Mouse (Mus musculus): ENCODE measurements around the gene Sdsl. TPM values are rescaled to one million over a fixed set of nuclear protein-coding genes. Genes with fewer than 3 reads are reported as not detected.

Sdsl gene
- polyA plus RNA-seq, 1 experiment from 2014 or later: 15.3 TPM

- no peaks in the 10 kb centered on the region for H3K27me3 ChIP-seq (ENCODE audit: insufficient read depth, low read length)
- no peak overlapping the region for H3K4me3 ChIP-seq (ENCODE audit: low read length)
- WGBS: 87% methylated on average over 5 of the region's 5 CpGs
- no peak overlapping the region for H3K4me2 ChIP-seq (replicated peaks; ENCODE audit: low read depth, low read length)
- H3K4me1 ChIP-seq (ENCODE audit: insufficient read depth, low read length): no peaks in the 10 kb centered on the region
- H3K9ac ChIP-seq (replicated peaks; ENCODE audit: low read length): no peak overlapping the region
- no peaks in the 10 kb centered on the region for H3K9me3 ChIP-seq (ENCODE audit: low read length)
- ATAC-seq (ENCODE audit: low FRiP score, low TSS enrichment): no peak
- H3K36me3 ChIP-seq (ENCODE audit: insufficient read depth, low read length): no peaks in the 10 kb centered on the region
- H3K27ac ChIP-seq (ENCODE audit: low read length): no peak overlapping the region
These were observed 5.4 kb upstream of the Sdsl start for GRCm38 (mm10) chr5:120477993-120478392.

GRCm38 (mm10) chr5:120476296-120476695 is 3.7 kb upstream of the Sdsl start, which contains the start of gene Sds:
Sds (plus strand) TSS chr5:120476526.
- Histone ChIP-seq H3K4me1 (ENCODE audit: insufficient read depth, low read length) (no peaks in the 10 kb centered on the region), H3K27ac (ENCODE audit: low read length) (no peak within 1 kb of the TSS), H3K36me3 (ENCODE audit: insufficient read depth, low read length) (no peaks in the 10 kb centered on the region), H3K4me3 (ENCODE audit: low read length) (no peak within 1 kb of the TSS), H3K27me3 (ENCODE audit: insufficient read depth, low read length) (no peaks in the 10 kb centered on the region), H3K9ac (replicated peaks; ENCODE audit: low read length) (no peak within 1 kb of the TSS), H3K4me2 (replicated peaks; ENCODE audit: low read depth, low read length) (0 out of 2 replicates have a peak within 1 kb of the TSS, but pooled peaks have one; percentile 16), H3K9me3 (ENCODE audit: low read length) (no peaks in the 10 kb centered on the region)
- WGBS: 14% methylated on average over 13 of the region's 13 CpGs
- ATAC-seq (ENCODE audit: low FRiP score, low TSS enrichment): peak; percentile 23; the same call in 1 of the 2 replicates

DNA sequence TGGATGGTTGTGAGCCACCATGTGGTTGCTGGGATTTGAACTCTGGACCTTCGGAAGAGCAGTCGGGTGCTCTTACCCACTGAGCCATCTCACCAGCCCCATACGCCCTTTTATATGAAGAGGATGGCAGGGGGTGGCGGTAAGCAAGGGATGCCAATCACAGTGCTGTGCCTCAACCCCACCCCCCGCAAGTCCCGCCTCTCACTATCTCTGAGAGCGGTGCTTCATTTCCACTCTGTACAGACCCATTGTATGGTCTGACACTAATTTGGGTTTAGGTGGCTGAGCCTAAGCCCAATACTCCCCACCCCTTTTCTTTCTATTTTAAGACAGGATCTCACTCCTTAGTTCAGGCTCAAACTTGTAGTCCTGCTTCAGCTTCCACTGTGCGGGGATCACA is 3.3 kb upstream of the Sdsl start:
- Histone ChIP-seq H3K4me1 (ENCODE audit: insufficient read depth, low read length) (no peaks in the 10 kb centered on the region), H3K9me3 (ENCODE audit: low read length) (no peaks in the 10 kb centered on the region), H3K4me2 (replicated peaks; ENCODE audit: low read depth, low read length) (0 out of 2 replicates have a peak overlapping the region, but pooled peaks have one; percentile 16), H3K4me3 (ENCODE audit: low read length) (no peak overlapping the region), H3K36me3 (ENCODE audit: insufficient read depth, low read length) (no peaks in the 10 kb centered on the region), H3K27ac (ENCODE audit: low read length) (no peak overlapping the region), H3K9ac (replicated peaks; ENCODE audit: low read length) (no peak overlapping the region), H3K27me3 (ENCODE audit: insufficient read depth, low read length) (no peaks in the 10 kb centered on the region)
- ATAC-seq (ENCODE audit: low FRiP score, low TSS enrichment): no peak
- WGBS: 62% methylated on average over 8 of the region's 8 CpGs

GRCm38 (mm10) chr5:120473361-120473760 is 751 bp upstream of the Sdsl start:
- Histone ChIP-seq H3K9me3 (ENCODE audit: low read length) (no peaks in the 10 kb centered on the region), H3K4me1 (ENCODE audit: insufficient read depth, low read length) (no peaks in the 10 kb centered on the region), H3K27ac (ENCODE audit: low read length) (no peak overlapping the region), H3K9ac (replicated peaks; ENCODE audit: low read length) (no peak overlapping the region), H3K36me3 (ENCODE audit: insufficient read depth, low read length) (no peaks in the 10 kb centered on the region), H3K4me2 (replicated peaks; ENCODE audit: low read depth, low read length) (no peak overlapping the region), H3K4me3 (ENCODE audit: low read length) (no peak overlapping the region), H3K27me3 (ENCODE audit: insufficient read depth, low read length) (no peaks in the 10 kb centered on the region)
- 95% methylated on average over 2 of the region's 2 CpGs for WGBS
- no peak for ATAC-seq (ENCODE audit: low FRiP score, low TSS enrichment)

DNA sequence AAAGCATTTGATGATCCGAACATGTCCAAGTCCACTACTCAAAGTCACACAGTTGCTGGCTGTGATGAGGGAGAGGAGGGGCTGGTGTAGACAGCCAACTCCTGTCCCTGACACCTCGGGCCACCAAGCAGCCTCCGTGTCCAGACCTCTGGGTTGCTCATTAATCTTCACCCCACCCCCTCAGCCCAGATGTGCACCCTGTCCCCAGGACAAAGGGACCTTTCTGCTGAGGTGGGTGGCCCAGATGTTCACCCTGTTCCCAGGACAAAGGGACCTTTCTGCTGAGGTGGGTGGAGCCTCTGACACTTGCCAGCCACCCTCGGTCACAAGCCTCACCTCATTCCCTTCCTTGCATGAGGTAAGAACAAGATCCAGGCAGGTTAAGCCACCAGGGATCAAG is 1.1 kb downstream of the Sdsl start:
- Histone ChIP-seq H3K4me1 (ENCODE audit: insufficient read depth, low read length) (no peaks in the 10 kb centered on the region), H3K9me3 (ENCODE audit: low read length) (no peaks in the 10 kb centered on the region), H3K4me3 (ENCODE audit: low read length) (no peak overlapping the region), H3K27me3 (ENCODE audit: insufficient read depth, low read length) (no peaks in the 10 kb centered on the region), H3K27ac (ENCODE audit: low read length) (no peak overlapping the region), H3K4me2 (replicated peaks; ENCODE audit: low read depth, low read length) (no peak overlapping the region), H3K36me3 (ENCODE audit: insufficient read depth, low read length) (no peaks in the 10 kb centered on the region), H3K9ac (replicated peaks; ENCODE audit: low read length) (no peak overlapping the region)
- ATAC-seq (ENCODE audit: low FRiP score, low TSS enrichment): no peak
- 44% methylated on average over 4 of the region's 4 CpGs for WGBS

- H3K27ac ChIP-seq (ENCODE audit: low read length): no peak overlapping the region
- H3K9me3 ChIP-seq (ENCODE audit: low read length): 0 out of 2 replicates have a peak, but pooled peaks cover 2% of the 10 kb centered on the region
- no peaks in the 10 kb centered on the region for H3K27me3 ChIP-seq (ENCODE audit: insufficient read depth, low read length)
- H3K4me1 ChIP-seq (ENCODE audit: insufficient read depth, low read length): no peaks in the 10 kb centered on the region
- H3K9ac ChIP-seq (replicated peaks; ENCODE audit: low read length): no peak overlapping the region
- no peak for ATAC-seq (ENCODE audit: low FRiP score, low TSS enrichment)
- H3K36me3 ChIP-seq (ENCODE audit: insufficient read depth, low read length): no peaks in the 10 kb centered on the region
- no peak overlapping the region for H3K4me3 ChIP-seq (ENCODE audit: low read length)
- no peak overlapping the region for H3K4me2 ChIP-seq (replicated peaks; ENCODE audit: low read depth, low read length)
- 69% methylated on average over 6 of the region's 6 CpGs for WGBS
These were observed 3.8 kb downstream of the Sdsl start for GRCm38 (mm10) chr5:120468830-120469229.

- Histone ChIP-seq H3K27me3 (ENCODE audit: insufficient read depth, low read length) (no peaks in the 10 kb centered on the region), H3K9ac (replicated peaks; ENCODE audit: low read length) (no peak overlapping the region), H3K9me3 (ENCODE audit: low read length) (0 out of 2 replicates have a peak, but pooled peaks cover 2% of the 10 kb centered on the region), H3K4me2 (replicated peaks; ENCODE audit: low read depth, low read length) (no peak overlapping the region), H3K27ac (ENCODE audit: low read length) (no peak overlapping the region), H3K36me3 (ENCODE audit: insufficient read depth, low read length) (no peaks in the 10 kb centered on the region), H3K4me1 (ENCODE audit: insufficient read depth, low read length) (no peaks in the 10 kb centered on the region), H3K4me3 (ENCODE audit: low read length) (no peak overlapping the region)
- no peak for ATAC-seq (ENCODE audit: low FRiP score, low TSS enrichment)
- WGBS: 58% methylated on average over 5 of the region's 5 CpGs
These were observed 4.3 kb downstream of the Sdsl start for GRCm38 (mm10) chr5:120468336-120468735.

DNA sequence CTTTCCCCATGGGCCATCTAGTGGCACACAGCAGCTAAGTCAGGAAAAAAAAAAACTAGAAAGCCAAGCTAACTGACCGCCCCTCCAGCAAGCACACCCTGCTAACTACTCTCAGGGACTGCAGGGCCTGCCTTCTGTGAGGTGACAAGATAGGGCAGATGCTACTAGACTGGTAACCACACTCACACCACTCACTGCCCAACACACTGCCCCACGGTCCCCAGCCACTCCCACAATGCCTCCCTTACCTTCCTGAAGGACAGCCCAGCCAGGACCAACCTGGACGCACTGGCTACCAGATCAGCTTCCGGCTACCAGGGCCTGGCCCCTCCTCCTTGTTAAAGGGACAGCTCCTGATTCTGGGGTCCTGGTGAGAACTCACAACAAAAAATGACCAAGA is 5.6 kb downstream of the Sdsl start:
- no peaks in the 10 kb centered on the region for H3K4me1 ChIP-seq (ENCODE audit: insufficient read depth, low read length)
- peak; percentile 85 for ATAC-seq (ENCODE audit: low FRiP score, low TSS enrichment)
- peak overlapping the region; percentile 40 for H3K4me3 ChIP-seq (ENCODE audit: low read length)
- H3K27me3 ChIP-seq (ENCODE audit: insufficient read depth, low read length): peaks cover 4% of the 10 kb centered on the region; the same call in 1 of the 2 replicates
- H3K9ac ChIP-seq (replicated peaks; ENCODE audit: low read length): peak overlapping the region; percentile 56
- 6% methylated on average over 4 of the region's 4 CpGs for WGBS
- no peak overlapping the region for H3K27ac ChIP-seq (ENCODE audit: low read length)
- H3K9me3 ChIP-seq (ENCODE audit: low read length): 0 out of 2 replicates have a peak, but pooled peaks cover 2% of the 10 kb centered on the region
- H3K36me3 ChIP-seq (ENCODE audit: insufficient read depth, low read length): no peaks in the 10 kb centered on the region
- peak overlapping the region; percentile 46 for H3K4me2 ChIP-seq (replicated peaks; ENCODE audit: low read depth, low read length)

GRCm38 (mm10) chr5:120465860-120466259 is 6.8 kb downstream of the Sdsl start:
- WGBS: 78% methylated on average over 6 of the region's 6 CpGs
- H3K27ac ChIP-seq (ENCODE audit: low read length): no peak overlapping the region
- ATAC-seq (ENCODE audit: low FRiP score, low TSS enrichment): no peak
- peaks cover 4% of the 10 kb centered on the region; the same call in 1 of the 2 replicates for H3K27me3 ChIP-seq (ENCODE audit: insufficient read depth, low read length)
- no peaks in the 10 kb centered on the region for H3K36me3 ChIP-seq (ENCODE audit: insufficient read depth, low read length)
- no peak overlapping the region for H3K4me3 ChIP-seq (ENCODE audit: low read length)
- H3K4me1 ChIP-seq (ENCODE audit: insufficient read depth, low read length): no peaks in the 10 kb centered on the region
- no peak overlapping the region for H3K9ac ChIP-seq (replicated peaks; ENCODE audit: low read length)
- H3K9me3 ChIP-seq (ENCODE audit: low read length): 0 out of 2 replicates have a peak, but pooled peaks cover 2% of the 10 kb centered on the region
- no peak overlapping the region for H3K4me2 ChIP-seq (replicated peaks; ENCODE audit: low read depth, low read length)

DNA sequence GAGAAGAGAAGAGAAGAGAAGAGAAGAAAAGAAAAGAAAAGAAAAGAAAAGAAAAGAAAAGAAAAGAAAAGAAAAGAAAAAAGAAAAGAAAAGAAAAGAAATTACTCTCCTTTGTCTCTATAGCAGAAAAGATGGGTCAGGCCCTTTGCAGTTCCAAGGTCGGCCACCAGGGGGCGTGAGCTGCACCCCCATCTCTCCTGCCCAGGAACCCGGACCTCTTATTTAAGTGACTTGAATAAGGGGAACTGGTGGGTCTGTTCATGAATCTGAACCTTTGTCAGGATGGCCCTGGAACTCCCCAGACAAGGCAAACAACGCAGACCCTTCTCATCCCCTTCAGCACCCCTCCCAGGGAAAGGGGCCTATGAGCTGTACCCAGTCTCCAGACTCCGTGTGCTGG is 7.5 kb downstream of the Sdsl start:
- 45% methylated on average over 5 of the region's 5 CpGs for WGBS
- H3K9ac ChIP-seq (replicated peaks; ENCODE audit: low read length): no peak overlapping the region

More for the DNA sequence above, 7.5 kb downstream of the Sdsl start:
- 0 out of 2 replicates have a peak, but pooled peaks cover 2% of the 10 kb centered on the region for H3K9me3 ChIP-seq (ENCODE audit: low read length)
- H3K4me1 ChIP-seq (ENCODE audit: insufficient read depth, low read length): no peaks in the 10 kb centered on the region
- H3K4me3 ChIP-seq (ENCODE audit: low read length): no peak overlapping the region
- peaks cover 4% of the 10 kb centered on the region; the same call in 1 of the 2 replicates for H3K27me3 ChIP-seq (ENCODE audit: insufficient read depth, low read length)
- no peak overlapping the region for H3K4me2 ChIP-seq (replicated peaks; ENCODE audit: low read depth, low read length)
- no peak for ATAC-seq (ENCODE audit: low FRiP score, low TSS enrichment)
- no peak overlapping the region for H3K27ac ChIP-seq (ENCODE audit: low read length)
- H3K36me3 ChIP-seq (ENCODE audit: insufficient read depth, low read length): no peaks in the 10 kb centered on the region

Measured in kidney, embryonic 16.5 days (tissue).